Mouse (Mus musculus) hindbrain, embryonic 11.5 days (tissue): ENCODE measurements around the gene Olfr145. TPM values are rescaled to one million over a fixed set of nuclear protein-coding genes. Genes with fewer than 3 reads are reported as not detected.

Experiments
- polyA plus RNA-seq: library from polyadenylated mRNA; unstranded; fragments of >200 nt; fragmentation: Nextera tagmentation; extraction: Ambion mirVana; gene quantifications from 2 replicates; pipeline ENCODE4 v1.2.1, GENCODE M21; 2014

Olfr145 gene
- polyA plus RNA-seq, 1 experiment from 2014 or later, result not detected

Other genes starting within 250 kb of the Olfr145 start
- gene Tbrg1, start 239.4 kb upstream of the Olfr145 start, polyA plus RNA-seq, result 142 and 151 TPM in 2 replicates
- gene Panx3, start 227.5 kb upstream of the Olfr145 start, polyA plus RNA-seq, result 0.07 and 0.28 TPM in 2 replicates
- gene Olfr160, start 180.5 kb upstream of the Olfr145 start, polyA plus RNA-seq, result not detected in 2 replicates
- not detected in 2 replicates for gene Olfr874, start 151.6 kb upstream of the Olfr145 start, polyA plus RNA-seq
- gene Olfr875, start 124.9 kb upstream of the Olfr145 start, polyA plus RNA-seq, result not detected in 2 replicates
- gene Olfr876, start 93.7 kb upstream of the Olfr145 start, polyA plus RNA-seq, result not detected in 2 replicates
- 0.11 TPM in 1 of 2 replicates, not detected in the other for gene Olfr877, start 42.5 kb upstream of the Olfr145 start, polyA plus RNA-seq
- gene Olfr878, start 21.1 kb downstream of the Olfr145 start, polyA plus RNA-seq, result not detected in 2 replicates
- not detected in 2 replicates for gene Olfr881, start 95.1 kb downstream of the Olfr145 start, polyA plus RNA-seq
- gene Olfr883, start 129.1 kb downstream of the Olfr145 start, polyA plus RNA-seq, result not detected in 2 replicates
- not detected in 2 replicates for gene Olfr884, start 149.8 kb downstream of the Olfr145 start, polyA plus RNA-seq
- not detected in 2 replicates for gene Olfr885, start 164.6 kb downstream of the Olfr145 start, polyA plus RNA-seq
- gene Olfr887, start 187.3 kb downstream of the Olfr145 start, polyA plus RNA-seq, result not detected in 2 replicates
- gene Olfr888, start 211.4 kb downstream of the Olfr145 start, polyA plus RNA-seq, result not detected in 2 replicates
- 0.06 and 0.14 TPM in 2 replicates for gene Olfr889, start 218.5 kb downstream of the Olfr145 start, polyA plus RNA-seq
- gene Olfr890, start 245.8 kb downstream of the Olfr145 start, polyA plus RNA-seq, result not detected in 2 replicates